Mouse (Mus musculus) lung, adult 2 months (tissue): Measurements from ENCODE around the gene Pkig. TPM values are rescaled to one million over a fixed set of nuclear protein-coding genes. Genes with fewer than 3 reads are reported as not detected.
A peak's percentile ranks its signal among the peaks of the same experiment; 100 is the strongest.

Source experiments
- DNase-seq: peaks from one replicate; pipeline ENCODE4 v3.0.0; 2022
- H3K4me1 ChIP-seq: fragments of 200-500 bp; 2 replicates; pipeline ENCODE4 v1.6.1; 2011; ENCODE audit warnings: low read length; ENCODE audit not compliant: control insufficient read depth, insufficient read depth
- H3K4me3 ChIP-seq: fragments of 200-500 bp; replicated peaks from 2 replicates; pipeline ENCODE3; 2011; ENCODE audit warnings: low read depth, mild to moderate bottlenecking, control low read depth, low read length; ENCODE audit errors: extremely low read depth
- CTCF ChIP-seq: fragments of 200-500 bp; IDR thresholded peaks from 2 replicates; pipeline ENCODE4 v1.5.1; 2011; ENCODE audit warnings: mild to moderate bottlenecking, low read length, control low read depth; ENCODE audit not compliant: insufficient read depth
- POLR2A ChIP-seq: fragments of 200-500 bp; IDR thresholded peaks from 2 replicates; pipeline ENCODE4 v1.6.1; 2011; ENCODE audit warnings: low read depth, mild to moderate bottlenecking, control low read depth, low read length, borderline replicate concordance; ENCODE audit errors: extremely low read depth
- WGBS: fragments of 180-500 bp; shearing (Covaris S2); methylation state at CpG from one replicate; pipeline ENCODE4 v1.1.7; 2018; 5-methylcytosine and 5-hydroxymethylcytosine counted together
- polyA plus RNA-seq: library from polyadenylated mRNA; depleted of rRNA; stranded (reverse); fragments of >200 nt; gene quantifications from 2 replicates; pipeline ENCODE4 v1.2.3, GENCODE M21; 2012; rRNA removed

Gene Pkig
- 167 and 180 TPM in 2 replicates for polyA plus RNA-seq

GRCm38 (mm10) chr2:163657975-163658886, at the start of gene Pkig:
Gene Pkig, plus strand, starts transcription at chr2:163658386.
- DNase-seq, result peak; percentile 84
- 1% methylated on average over 71 of the region's 71 CpGs for WGBS
- TF ChIP-seq CTCF (no peak), POLR2A (peak; percentile 11; the same call in 1 of the 2 replicates)
- Histone ChIP-seq H3K4me3 (peak within 1 kb of the TSS; percentile 95), H3K4me1 (peaks cover 11% of the 10 kb centered on the region)

- TF ChIP-seq POLR2A, result no peak
- no peak for TF ChIP-seq CTCF
- Histone ChIP-seq H3K4me3 (no peak overlapping the region), H3K4me1 (no peaks in the 10 kb centered on the region)
- DNase-seq, result no peak
- 85% methylated on average over 12 of the region's 12 CpGs for WGBS
Observed at GRCm38 (mm10) chr2:163609281-163609975, 48.8 kb upstream of the Pkig start.

GRCm38 (mm10) chr2:163611176-163611575, 47.0 kb upstream of the Pkig start:
- Histone ChIP-seq H3K4me1 (no peaks in the 10 kb centered on the region), H3K4me3 (no peak overlapping the region)
- TF ChIP-seq POLR2A (no peak), CTCF (no peak)
- DNase-seq, result no peak
- WGBS, result 72% methylated on average over 9 of the region's 9 CpGs

- 94% methylated on average over 5 of the region's 5 CpGs for WGBS
- no peak for DNase-seq
- Histone ChIP-seq H3K4me3 (no peak overlapping the region), H3K4me1 (no peaks in the 10 kb centered on the region)
- no peak for TF ChIP-seq CTCF
- TF ChIP-seq POLR2A, result no peak
Observed at GRCm38 (mm10) chr2:163613206-163613605, 45.0 kb upstream of the Pkig start.

GRCm38 (mm10) chr2:163613990-163614389, 44.2 kb upstream of the Pkig start:
- DNase-seq, result no peak
- whole genome bisulfite sequencing, result 86% methylated on average over 4 of the region's 4 CpGs
- TF ChIP-seq CTCF (no peak), POLR2A (no peak)
- no peaks in the 10 kb centered on the region for H3K4me1 ChIP-seq
- no peak overlapping the region for H3K4me3 ChIP-seq

GRCm38 (mm10) chr2:163615401-163615800, 42.8 kb upstream of the Pkig start:
- no peak for DNase-seq
- TF ChIP-seq POLR2A (no peak), CTCF (no peak)
- H3K4me3 ChIP-seq, result no peak overlapping the region
- no peaks in the 10 kb centered on the region for H3K4me1 ChIP-seq
- 77% methylated on average over 9 of the region's 9 CpGs for WGBS

GRCm38 (mm10) chr2:163615906-163616651, 42.1 kb upstream of the Pkig start:
- H3K4me3 ChIP-seq, result no peak overlapping the region
- DNase-seq, result no peak
- WGBS, result 80% methylated on average over 4 of the region's 4 CpGs
- H3K4me1 ChIP-seq, result no peaks in the 10 kb centered on the region
- 0 out of 2 replicates have a peak, but pooled peaks have one; percentile 5 for TF ChIP-seq POLR2A
- no peak for TF ChIP-seq CTCF

GRCm38 (mm10) chr2:163616652-163617227, 41.4 kb upstream of the Pkig start:
- no peak for DNase-seq
- 66% methylated on average over 3 of the region's 3 CpGs for WGBS
- H3K4me1 ChIP-seq, result no peaks in the 10 kb centered on the region
- no peak overlapping the region for H3K4me3 ChIP-seq
- TF ChIP-seq POLR2A (no peak), CTCF (no peak)

- WGBS, result 80% methylated on average over 3 of the region's 3 CpGs
- no peak for DNase-seq
- TF ChIP-seq POLR2A (no peak), CTCF (no peak)
- Histone ChIP-seq H3K4me1 (no peaks in the 10 kb centered on the region), H3K4me3 (no peak overlapping the region)
Observed at GRCm38 (mm10) chr2:163617232-163617863, 40.8 kb upstream of the Pkig start.
